Mouse (Mus musculus) hindbrain, embryonic 14.5 days (tissue): Measurements from ENCODE around the gene Npat. TPM values are rescaled to one million over a fixed set of nuclear protein-coding genes. Genes with fewer than 3 reads are reported as not detected.
A peak's percentile ranks its signal among the peaks of the same experiment; 100 is the strongest.

Experiments
- ATAC-seq: fragments of 200-750 bp; cut with Nextera tagmentation; 2 replicates; pipeline ENCODE4 v1.8.0; 2017; ENCODE audit warnings: moderate number of reproducible peaks, mild to moderate bottlenecking, moderate TSS enrichment, moderate library complexity; ENCODE audit not compliant: low FRiP score
- DNase-seq: peaks from one replicate; pipeline ENCODE4 v3.0.0-alpha.2; 2015; ENCODE audit warnings: low spot score
- H3K27ac ChIP-seq: fragments of 300-500 bp; sonication (generic); 2 replicates; pipeline ENCODE4 v1.5.1; 2014; ENCODE audit warnings: mild to moderate bottlenecking, moderate library complexity
- H3K27me3 ChIP-seq: fragments of 300-500 bp; sonication (generic); 2 replicates; pipeline ENCODE4 v1.6.1; 2014; ENCODE audit warnings: mild to moderate bottlenecking, low read length, mixed read lengths; ENCODE audit not compliant: control insufficient read depth, insufficient read depth
- H3K36me3 ChIP-seq: fragments of 300-500 bp; sonication (generic); replicated peaks from 2 replicates; pipeline ENCODE4 v1.6.1; 2014; ENCODE audit not compliant: control insufficient read depth, insufficient read depth
- H3K4me1 ChIP-seq: fragments of 300-500 bp; sonication (generic); replicated peaks from 2 replicates; pipeline ENCODE4 v1.6.1; 2014; ENCODE audit warnings: antibody characterized with exemption, low read length, mixed read lengths; ENCODE audit not compliant: control insufficient read depth, insufficient read depth
- H3K4me2 ChIP-seq: fragments of 300-500 bp; sonication (generic); replicated peaks from 2 replicates; pipeline ENCODE4 v1.6.1; 2014; ENCODE audit warnings: mild to moderate bottlenecking, moderate library complexity
- H3K4me3 ChIP-seq: fragments of 300-500 bp; sonication (generic); replicated peaks from 2 replicates; pipeline ENCODE4 v1.5.1; 2014; ENCODE audit warnings: mild to moderate bottlenecking, low read length
- H3K9ac ChIP-seq: fragments of 300-500 bp; sonication (generic); 2 replicates; pipeline ENCODE4 v1.6.1; 2014
- H3K9me3 ChIP-seq: fragments of 300-500 bp; sonication (generic); 2 replicates; pipeline ENCODE4 v1.6.1; 2016; ENCODE audit warnings: low read length; ENCODE audit not compliant: control insufficient read depth
- WGBS: fragments of 180-500 bp; shearing (Covaris S2); extraction: QIAGEN DNeasy Blood & Tissue Kit; methylation state at CpG from one replicate; pipeline ENCODE4 v1.1.7; 2014; 5-methylcytosine and 5-hydroxymethylcytosine counted together
- polyA plus RNA-seq: library from polyadenylated mRNA; unstranded; fragments of >200 nt; fragmentation: Nextera tagmentation; extraction: Ambion mirVana; gene quantifications from 2 replicates; pipeline ENCODE4 v1.2.1, GENCODE M21; 2014

Npat gene
- polyA plus RNA-seq, 1 experiment from 2014 or later, result 15.3 TPM

GRCm38 (mm10) chr9:53607816-53608215 lies 71.0 kb downstream of the Npat start:
- Histone ChIP-seq H3K9ac (no peak overlapping the region), H3K27ac (no peak overlapping the region), H3K27me3 (no peaks in the 10 kb centered on the region), H3K4me1 (peaks cover 10% of the 10 kb centered on the region), H3K36me3 (no peaks in the 10 kb centered on the region), H3K4me2 (no peak overlapping the region), H3K4me3 (no peak overlapping the region), H3K9me3 (no peaks in the 10 kb centered on the region)
- no peak for DNase-seq
- 93% methylated on average over 4 of the region's 4 CpGs for WGBS
- ATAC-seq, result no peak

- Histone ChIP-seq H3K9me3 (no peaks in the 10 kb centered on the region), H3K27me3 (no peaks in the 10 kb centered on the region), H3K27ac (peak overlapping the region; percentile 82), H3K36me3 (peaks cover 3% of the 10 kb centered on the region; the same call in 1 of the 2 replicates), H3K4me3 (peak overlapping the region; percentile 72), H3K4me2 (peak overlapping the region; percentile 75), H3K4me1 (peaks cover 10% of the 10 kb centered on the region), H3K9ac (peak overlapping the region; percentile 84)
- DNase-seq, result no peak
- 74% methylated on average over 12 of the region's 12 CpGs for WGBS
- no peak for ATAC-seq
Observed at GRCm38 (mm10) chr9:53609306-53609967, 72.6 kb downstream of the Npat start.

GRCm38 (mm10) chr9:53609968-53610781 lies 73.3 kb downstream of the Npat start, which contains the start of gene Acat1:
Gene Acat1, minus strand, starts transcription at chr9:53610382.
- peaks cover 10% of the 10 kb centered on the region for H3K4me1 ChIP-seq
- H3K27me3 ChIP-seq, result no peaks in the 10 kb centered on the region
- H3K36me3 ChIP-seq, result peaks cover 10% of the 10 kb centered on the region
- no peaks in the 10 kb centered on the region for H3K9me3 ChIP-seq
- DNase-seq (peak; percentile 97), ATAC-seq (peak; percentile 99)
- WGBS, result 4% methylated on average over 52 of the region's 52 CpGs
- H3K9ac ChIP-seq, result peak within 1 kb of the TSS; percentile 84
- peak within 1 kb of the TSS; percentile 75 for H3K4me2 ChIP-seq
- H3K4me3 ChIP-seq, result peak within 1 kb of the TSS; percentile 72
- H3K27ac ChIP-seq, result peak within 1 kb of the TSS; percentile 82

GRCm38 (mm10) chr9:53614286-53614685 lies 77.4 kb downstream of the Npat start:
- H3K9ac ChIP-seq, result no peak overlapping the region
- ATAC-seq, result no peak
- 87% methylated on average over 4 of the region's 4 CpGs for WGBS
- H3K4me2 ChIP-seq, result no peak overlapping the region
- H3K27ac ChIP-seq, result no peak overlapping the region
- H3K9me3 ChIP-seq, result no peaks in the 10 kb centered on the region
- no peaks in the 10 kb centered on the region for H3K27me3 ChIP-seq
- DNase-seq, result no peak
- H3K4me3 ChIP-seq, result no peak overlapping the region
- peaks cover 45% of the 10 kb centered on the region for H3K36me3 ChIP-seq
- H3K4me1 ChIP-seq, result peaks cover 3% of the 10 kb centered on the region

GRCm38 (mm10) chr9:53615246-53615645 lies 78.4 kb downstream of the Npat start:
- no peak for ATAC-seq
- Histone ChIP-seq H3K27ac (no peak overlapping the region), H3K4me2 (no peak overlapping the region), H3K27me3 (no peaks in the 10 kb centered on the region), H3K4me1 (no peaks in the 10 kb centered on the region), H3K9me3 (no peaks in the 10 kb centered on the region), H3K36me3 (peaks cover 54% of the 10 kb centered on the region), H3K4me3 (no peak overlapping the region), H3K9ac (no peak overlapping the region)
- 88% methylated on average over 8 of the region's 8 CpGs for WGBS
- DNase-seq, result no peak

Other genes starting within 250 kb of the Npat start
- gene Exph5, start 235.4 kb upstream of the Npat start, polyA plus RNA-seq, result 0.35 and 0.53 TPM in 2 replicates
- 6.6 and 7.7 TPM in 2 replicates for gene Kdelc2, start 153.0 kb upstream of the Npat start, polyA plus RNA-seq
- 0.31 TPM in 1 of 2 replicates, not detected in the other for gene 4930550C14Rik, start 134.7 kb upstream of the Npat start, polyA plus RNA-seq
- gene Atm, start 307 bp upstream of the Npat start, polyA plus RNA-seq, result 10.2 and 12.9 TPM in 2 replicates
- gene Acat1, start 73.3 kb downstream of the Npat start, polyA plus RNA-seq, result 168 and 208 TPM in 2 replicates
- 59.9 and 62.2 TPM in 2 replicates for gene Cul5, start 133.0 kb downstream of the Npat start, polyA plus RNA-seq
- gene Rab39, start 169.2 kb downstream of the Npat start, polyA plus RNA-seq, result 3.1 and 3.2 TPM in 2 replicates
- 18.1 and 21.2 TPM in 2 replicates for gene Slc35f2, start 234.5 kb downstream of the Npat start, polyA plus RNA-seq